ENCODE assay signal across 31 mouse cellular contexts in genomic region chr17:81906481-81907012, GRCm38 (mm10).
"Had no signal": no experiment of that assay in that cellular context is flagged by ENCODE, and none has a peak within 500 bp of the region (broad histone marks: within the 10 kb centered on the region; RNA-seq: fewer than 3 reads in every experiment).

No protein-coding gene starts in this region.

- H3K4me1 ChIP-seq: limb, embryonic 12.5 days; limb, embryonic 15.5 days; liver, embryonic 12.5 days; liver, embryonic 13.5 days; liver, embryonic 15.5 days; lung, embryonic 15.5 days; megakaryocyte, embryonic 14.5 days; midbrain, embryonic 10.5 days; midbrain, embryonic 12.5 days; midbrain, embryonic 13.5 days; midbrain, embryonic 15.5 days; neural tube, embryonic 12.5 days had no signal

- H3K27me3 ChIP-seq: limb, embryonic 12.5 days; limb, embryonic 15.5 days; liver, embryonic 12.5 days; liver, embryonic 13.5 days; liver, embryonic 15.5 days; lung, embryonic 15.5 days; megakaryocyte, embryonic 14.5 days; midbrain, embryonic 12.5 days; midbrain, embryonic 13.5 days; midbrain, embryonic 15.5 days; neural tube, embryonic 12.5 days had no signal

- H3K36me3 ChIP-seq: limb, embryonic 12.5 days; limb, embryonic 15.5 days; liver, embryonic 12.5 days; liver, embryonic 13.5 days; liver, embryonic 15.5 days; lung, embryonic 15.5 days; midbrain, embryonic 10.5 days; midbrain, embryonic 12.5 days; midbrain, embryonic 13.5 days; midbrain, embryonic 15.5 days; neural tube, embryonic 12.5 days had no signal

- H3K27ac ChIP-seq: left cerebral cortex, adult 2 months; limb, embryonic 12.5 days; limb, embryonic 15.5 days; liver, embryonic 12.5 days; liver, embryonic 13.5 days; liver, embryonic 14.5 days; liver, embryonic 15.5 days; lung, embryonic 15.5 days; macrophage; midbrain, embryonic 10.5 days; midbrain, embryonic 12.5 days; midbrain, embryonic 13.5 days; midbrain, embryonic 15.5 days; neural tube, embryonic 12.5 days had no signal

- H3K9me3 ChIP-seq: limb, embryonic 12.5 days; limb, embryonic 15.5 days; liver, embryonic 12.5 days; liver, embryonic 13.5 days; liver, embryonic 15.5 days; lung, embryonic 15.5 days; midbrain, embryonic 10.5 days; midbrain, embryonic 12.5 days; midbrain, embryonic 13.5 days; midbrain, embryonic 15.5 days; neural tube, embryonic 12.5 days had no signal

- H3K4me3 ChIP-seq: left cerebral cortex, adult 2 months; limb, embryonic 12.5 days; limb, embryonic 15.5 days; liver, embryonic 12.5 days; liver, embryonic 13.5 days; liver, embryonic 15.5 days; lung, embryonic 15.5 days; megakaryocyte, embryonic 14.5 days; midbrain, embryonic 10.5 days; midbrain, embryonic 12.5 days; midbrain, embryonic 13.5 days; midbrain, embryonic 15.5 days; myocyte; neural tube, embryonic 12.5 days had no signal

- DNase-seq: left cerebral cortex, postnatal 4 days; liver; liver, embryonic 13.5 days; liver, postnatal 0 days; lung, adult 18-20 months; lung, adult 2 months; lung, embryonic 14.5 days; lung, postnatal 10 days; lung, postnatal 14 days; lung, postnatal 36 days; lung, postnatal 4 days; midbrain, embryonic 14.5 days had no signal

- ATAC-seq: liver, embryonic 12.5 days; liver, postnatal 0 days; lung, postnatal 0 days; midbrain, embryonic 13.5 days; midbrain, embryonic 15.5 days; midbrain, embryonic 16.5 days had no signal

- H3K9ac ChIP-seq: limb, embryonic 12.5 days; limb, embryonic 15.5 days; liver, embryonic 12.5 days; liver, embryonic 13.5 days; liver, embryonic 14.5 days; liver, embryonic 15.5 days; liver, postnatal 0 days; lung, embryonic 14.5 days; lung, embryonic 15.5 days; midbrain, embryonic 12.5 days; midbrain, embryonic 13.5 days; midbrain, embryonic 15.5 days; neural tube, embryonic 12.5 days had no signal

- H3K4me2 ChIP-seq: limb, embryonic 12.5 days; limb, embryonic 15.5 days; liver, embryonic 11.5 days; liver, embryonic 12.5 days; liver, embryonic 13.5 days; liver, embryonic 15.5 days; lung, embryonic 14.5 days; lung, embryonic 15.5 days; midbrain, embryonic 11.5 days; midbrain, embryonic 12.5 days; midbrain, embryonic 13.5 days; midbrain, embryonic 15.5 days; neural tube, embryonic 12.5 days had no signal
